Mouse (Mus musculus) lung, embryonic 15.5 days (tissue): ENCODE measurements around the gene Gng8. TPM values are rescaled to one million over a fixed set of nuclear protein-coding genes. Genes with fewer than 3 reads are reported as not detected.
A peak's percentile ranks its signal among the peaks of the same experiment; 100 is the strongest.

ENCODE experiments used
- ATAC-seq: fragments of 200-750 bp; cut with Nextera tagmentation; 2 replicates; pipeline ENCODE4 v1.8.0; 2017; ENCODE audit warnings: moderate number of reproducible peaks, borderline replicate concordance; ENCODE audit not compliant: low FRiP score, low TSS enrichment; ENCODE audit errors: extremely low read depth
- H3K27ac ChIP-seq: fragments of 300-500 bp; sonication (generic); 2 replicates; pipeline ENCODE4 v1.5.1; 2015; ENCODE audit warnings: moderate library complexity, mild to moderate bottlenecking, inconsistent platforms
- H3K27me3 ChIP-seq: fragments of 300-500 bp; sonication (generic); 2 replicates; pipeline ENCODE4 v1.6.1; 2015; ENCODE audit warnings: inconsistent platforms
- H3K36me3 ChIP-seq: fragments of 300-500 bp; sonication (generic); 2 replicates; pipeline ENCODE4 v1.6.1; 2015; ENCODE audit warnings: inconsistent platforms
- H3K4me1 ChIP-seq: fragments of 300-500 bp; sonication (generic); 2 replicates; pipeline ENCODE4 v1.6.1; 2015; ENCODE audit warnings: inconsistent platforms
- H3K4me2 ChIP-seq: fragments of 300-500 bp; sonication (generic); 2 replicates; pipeline ENCODE4 v1.6.1; 2015; ENCODE audit warnings: inconsistent platforms, mild to moderate bottlenecking, moderate library complexity
- H3K4me3 ChIP-seq: fragments of 300-500 bp; sonication (generic); 2 replicates; pipeline ENCODE4 v1.5.1; 2015; ENCODE audit warnings: mild to moderate bottlenecking, inconsistent platforms
- H3K9ac ChIP-seq: fragments of 300-500 bp; sonication (generic); 2 replicates; pipeline ENCODE4 v1.6.1; 2015; ENCODE audit warnings: inconsistent platforms
- H3K9me3 ChIP-seq: fragments of 300-500 bp; sonication (generic); 2 replicates; pipeline ENCODE4 v1.6.1; 2016; ENCODE audit warnings: inconsistent platforms
- WGBS: fragments of 180-500 bp; shearing (Covaris S2); methylation state at CpG from one replicate; pipeline ENCODE4 v1.1.7; 2015; 5-methylcytosine and 5-hydroxymethylcytosine counted together
- polyA plus RNA-seq: library from polyadenylated mRNA; unstranded; fragments of >200 nt; fragmentation: Nextera tagmentation; extraction: Ambion mirVana; gene quantifications from 2 replicates; pipeline ENCODE4 v1.2.1, GENCODE M21; 2015

Gene Gng8
- polyA plus RNA-seq, 1 experiment from 2014 or later: 12.0 TPM

- no peaks in the 10 kb centered on the region for H3K36me3 ChIP-seq
- H3K9ac ChIP-seq: no peak overlapping the region
- H3K27ac ChIP-seq: 0 out of 2 replicates have a peak overlapping the region, but pooled peaks have one; percentile 20
- 50% methylated on average over 11 of the region's 11 CpGs for WGBS
- H3K27me3 ChIP-seq: no peaks in the 10 kb centered on the region; the same call in 1 of the 2 replicates
- ATAC-seq: no peak
- no peak overlapping the region for H3K4me3 ChIP-seq
- H3K9me3 ChIP-seq: no peaks in the 10 kb centered on the region
- peaks cover 29% of the 10 kb centered on the region for H3K4me1 ChIP-seq
- peak overlapping the region; percentile 31; the same call in 1 of the 2 replicates for H3K4me2 ChIP-seq
These were observed 17.3 kb downstream of the Gng8 start for GRCm38 (mm10) chr7:16908859-16909258.

- H3K4me2 ChIP-seq: no peak overlapping the region
- no peak for ATAC-seq
- WGBS: 38% methylated on average over 10 of the region's 10 CpGs
- no peak overlapping the region for H3K27ac ChIP-seq
- H3K27me3 ChIP-seq: no peaks in the 10 kb centered on the region; the same call in 1 of the 2 replicates
- H3K9ac ChIP-seq: no peak overlapping the region
- peaks cover 29% of the 10 kb centered on the region for H3K4me1 ChIP-seq
- H3K9me3 ChIP-seq: no peaks in the 10 kb centered on the region
- no peak overlapping the region for H3K4me3 ChIP-seq
- H3K36me3 ChIP-seq: peaks cover 10% of the 10 kb centered on the region
These were observed 18.3 kb downstream of the Gng8 start for GRCm38 (mm10) chr7:16909909-16910308.

GRCm38 (mm10) chr7:16911904-16912303, 20.3 kb downstream of the Gng8 start:
- no peak overlapping the region for H3K4me3 ChIP-seq
- H3K9me3 ChIP-seq: no peaks in the 10 kb centered on the region
- peaks cover 28% of the 10 kb centered on the region for H3K36me3 ChIP-seq
- H3K27ac ChIP-seq: no peak overlapping the region
- H3K4me1 ChIP-seq: peaks cover 28% of the 10 kb centered on the region
- no peak overlapping the region for H3K9ac ChIP-seq
- no peak for ATAC-seq
- H3K27me3 ChIP-seq: no peaks in the 10 kb centered on the region; the same call in 1 of the 2 replicates
- WGBS: 85% methylated on average over 3 of the region's 3 CpGs
- no peak overlapping the region for H3K4me2 ChIP-seq

GRCm38 (mm10) chr7:16912360-16912759, 20.8 kb downstream of the Gng8 start:
- WGBS: 60% methylated on average over 6 of the region's 6 CpGs

GRCm38 (mm10) chr7:16913806-16914452, 22.3 kb downstream of the Gng8 start:
- H3K4me2 ChIP-seq: no peak overlapping the region
- H3K36me3 ChIP-seq: peaks cover 48% of the 10 kb centered on the region
- H3K9ac ChIP-seq: no peak overlapping the region
- peaks cover 34% of the 10 kb centered on the region for H3K4me1 ChIP-seq
- no peaks in the 10 kb centered on the region for H3K9me3 ChIP-seq
- no peak overlapping the region for H3K27ac ChIP-seq
- H3K27me3 ChIP-seq: no peaks in the 10 kb centered on the region
- H3K4me3 ChIP-seq: no peak overlapping the region
- WGBS: 30% methylated on average over 10 of the region's 10 CpGs
- peak; percentile 43; the same call in 1 of the 2 replicates for ATAC-seq

More at GRCm38 (mm10) chr7:16912360-16912759, 20.8 kb downstream of the Gng8 start:
- Histone ChIP-seq H3K9ac (no peak overlapping the region), H3K27ac (no peak overlapping the region), H3K4me1 (peaks cover 27% of the 10 kb centered on the region), H3K36me3 (peaks cover 32% of the 10 kb centered on the region), H3K4me2 (no peak overlapping the region), H3K9me3 (no peaks in the 10 kb centered on the region), H3K27me3 (no peaks in the 10 kb centered on the region; the same call in 1 of the 2 replicates), H3K4me3 (no peak overlapping the region)
- ATAC-seq: no peak

GRCm38 (mm10) chr7:16914453-16915343, 23.1 kb downstream of the Gng8 start:
- WGBS: 81% methylated on average over 18 of the region's 18 CpGs
- H3K9me3 ChIP-seq: no peaks in the 10 kb centered on the region

GRCm38 (mm10) chr7:16915461-16916340, 24.1 kb downstream of the Gng8 start:
- Histone ChIP-seq H3K9me3 (no peaks in the 10 kb centered on the region), H3K9ac (no peak overlapping the region), H3K36me3 (peaks cover 57% of the 10 kb centered on the region), H3K27ac (no peak overlapping the region), H3K27me3 (no peaks in the 10 kb centered on the region), H3K4me1 (peaks cover 42% of the 10 kb centered on the region), H3K4me2 (no peak overlapping the region), H3K4me3 (no peak overlapping the region)
- no peak for ATAC-seq
- WGBS: 78% methylated on average over 32 of the region's 32 CpGs

More at GRCm38 (mm10) chr7:16914453-16915343, 23.1 kb downstream of the Gng8 start:
- Histone ChIP-seq H3K4me1 (peaks cover 37% of the 10 kb centered on the region), H3K27me3 (no peaks in the 10 kb centered on the region), H3K9ac (no peak overlapping the region), H3K4me2 (no peak overlapping the region), H3K36me3 (peaks cover 53% of the 10 kb centered on the region), H3K4me3 (no peak overlapping the region), H3K27ac (no peak overlapping the region)
- ATAC-seq: no peak

GRCm38 (mm10) chr7:16916342-16917265, 25.0 kb downstream of the Gng8 start:
- H3K27me3 ChIP-seq: no peaks in the 10 kb centered on the region
- H3K36me3 ChIP-seq: peaks cover 61% of the 10 kb centered on the region
- H3K4me1 ChIP-seq: peaks cover 51% of the 10 kb centered on the region
- H3K27ac ChIP-seq: no peak overlapping the region
- H3K9me3 ChIP-seq: no peaks in the 10 kb centered on the region
- no peak overlapping the region for H3K9ac ChIP-seq
- no peak overlapping the region for H3K4me3 ChIP-seq
- ATAC-seq: no peak
- WGBS: 51% methylated on average over 29 of the region's 30 CpGs
- no peak overlapping the region for H3K4me2 ChIP-seq

GRCm38 (mm10) chr7:16917447-16917846, 25.9 kb downstream of the Gng8 start:
- Histone ChIP-seq H3K4me1 (peaks cover 60% of the 10 kb centered on the region), H3K4me3 (no peak overlapping the region), H3K9me3 (no peaks in the 10 kb centered on the region), H3K4me2 (no peak overlapping the region), H3K9ac (no peak overlapping the region), H3K27ac (no peak overlapping the region), H3K36me3 (peaks cover 61% of the 10 kb centered on the region), H3K27me3 (no peaks in the 10 kb centered on the region)
- ATAC-seq: no peak
- WGBS: 60% methylated on average over 11 of the region's 11 CpGs

- Histone ChIP-seq H3K4me3 (no peak overlapping the region), H3K27me3 (no peaks in the 10 kb centered on the region), H3K27ac (no peak overlapping the region), H3K9me3 (no peaks in the 10 kb centered on the region), H3K36me3 (peaks cover 61% of the 10 kb centered on the region), H3K9ac (peak overlapping the region; percentile 24; the same call in 1 of the 2 replicates), H3K4me2 (no peak overlapping the region), H3K4me1 (peaks cover 65% of the 10 kb centered on the region)
- WGBS: 75% methylated on average over 9 of the region's 9 CpGs
- ATAC-seq: no peak
These were observed 26.4 kb downstream of the Gng8 start for GRCm38 (mm10) chr7:16918014-16918413.
